Mouse (Mus musculus): ENCODE data around the gene Mms19. TPM values are rescaled to one million over a fixed set of nuclear protein-coding genes. Genes with fewer than 3 reads are reported as not detected.

The Mms19 gene
- total and polyA plus RNA-seq, 2 experiments: 14.9 to 39.5 TPM

GRCm38 (mm10) chr19:41995483-41995882, 14.5 kb upstream of the Mms19 start:
- H3K4me1 ChIP-seq (ENCODE audit: control insufficient read depth, insufficient read depth, low read length): peaks cover 11% of the 10 kb centered on the region
- no peak overlapping the region for H3K4me3 ChIP-seq (ENCODE audit: insufficient read depth, low read depth, low read length)
- no peak overlapping the region for H3K27ac ChIP-seq (replicated peaks; ENCODE audit: insufficient read depth, low read depth, low read length)
- no peak overlapping the region for H3K9ac ChIP-seq (ENCODE audit: low read depth, low read length)
- no peaks in the 10 kb centered on the region for H3K27me3 ChIP-seq (ENCODE audit: control insufficient read depth, insufficient read depth, low read length)
- WGBS: 80% methylated on average over 1 of the region's 1 CpGs
- DNase-seq (ENCODE audit: extremely low read depth, low read depth, low spot score): no peak
- no peaks in the 10 kb centered on the region for H3K36me3 ChIP-seq (ENCODE audit: control insufficient read depth, insufficient read depth, low read length)
- TF ChIP-seq CTCF (IDR thresholded peaks at IDR 0.05; ENCODE audit: low read depth, low read length) (no peak), POLR2A (IDR thresholded peaks at IDR 0.05; ENCODE audit: extremely low read depth, insufficient read depth, low read length) (no peak)
- H3K79me2 ChIP-seq (ENCODE audit: control insufficient read depth, insufficient read depth, low read length): peaks cover 47% of the 10 kb centered on the region; the same call in 1 of the 2 replicates

- H3K9ac ChIP-seq (ENCODE audit: low read depth, low read length): no peak overlapping the region
- peaks cover 6% of the 10 kb centered on the region for H3K4me1 ChIP-seq (ENCODE audit: control insufficient read depth, insufficient read depth, low read length)
- peaks cover 52% of the 10 kb centered on the region; the same call in 1 of the 2 replicates for H3K79me2 ChIP-seq (ENCODE audit: control insufficient read depth, insufficient read depth, low read length)
- 96% methylated on average over 7 of the region's 7 CpGs for WGBS
- no peaks in the 10 kb centered on the region for H3K27me3 ChIP-seq (ENCODE audit: control insufficient read depth, insufficient read depth, low read length)
- TF ChIP-seq POLR2A (IDR thresholded peaks at IDR 0.05; ENCODE audit: extremely low read depth, insufficient read depth, low read length) (no peak), CTCF (IDR thresholded peaks at IDR 0.05; ENCODE audit: low read depth, low read length) (no peak)
- no peak overlapping the region for H3K4me3 ChIP-seq (ENCODE audit: insufficient read depth, low read depth, low read length)
- H3K27ac ChIP-seq (replicated peaks; ENCODE audit: insufficient read depth, low read depth, low read length): no peak overlapping the region
- DNase-seq (ENCODE audit: extremely low read depth, low read depth, low spot score): no peak
- H3K36me3 ChIP-seq (ENCODE audit: control insufficient read depth, insufficient read depth, low read length): no peaks in the 10 kb centered on the region
Measured at GRCm38 (mm10) chr19:41994023-41994422, 13.1 kb upstream of the Mms19 start.

GRCm38 (mm10) chr19:41993484-41993883, 12.5 kb upstream of the Mms19 start:
- no peak overlapping the region for H3K27ac ChIP-seq (replicated peaks; ENCODE audit: insufficient read depth, low read depth, low read length)
- no peaks in the 10 kb centered on the region for H3K36me3 ChIP-seq (ENCODE audit: control insufficient read depth, insufficient read depth, low read length)
- TF ChIP-seq POLR2A (IDR thresholded peaks at IDR 0.05; ENCODE audit: extremely low read depth, insufficient read depth, low read length) (no peak), CTCF (IDR thresholded peaks at IDR 0.05; ENCODE audit: low read depth, low read length) (no peak)
- H3K27me3 ChIP-seq (ENCODE audit: control insufficient read depth, insufficient read depth, low read length): no peaks in the 10 kb centered on the region
- 50% methylated on average over 6 of the region's 6 CpGs for WGBS
- peaks cover 6% of the 10 kb centered on the region for H3K4me1 ChIP-seq (ENCODE audit: control insufficient read depth, insufficient read depth, low read length)
- H3K9ac ChIP-seq (ENCODE audit: low read depth, low read length): no peak overlapping the region
- H3K4me3 ChIP-seq (ENCODE audit: insufficient read depth, low read depth, low read length): no peak overlapping the region
- H3K79me2 ChIP-seq (ENCODE audit: control insufficient read depth, insufficient read depth, low read length): peaks cover 54% of the 10 kb centered on the region; the same call in 1 of the 2 replicates
- peak; percentile 46 for DNase-seq (ENCODE audit: extremely low read depth, low read depth, low spot score)

GRCm38 (mm10) chr19:41992971-41993370, 12.0 kb upstream of the Mms19 start:
- Histone ChIP-seq H3K9ac (ENCODE audit: low read depth, low read length) (no peak overlapping the region), H3K4me3 (ENCODE audit: insufficient read depth, low read depth, low read length) (no peak overlapping the region), H3K4me1 (ENCODE audit: control insufficient read depth, insufficient read depth, low read length) (peaks cover 6% of the 10 kb centered on the region), H3K79me2 (ENCODE audit: control insufficient read depth, insufficient read depth, low read length) (peaks cover 56% of the 10 kb centered on the region; the same call in 1 of the 2 replicates), H3K27ac (replicated peaks; ENCODE audit: insufficient read depth, low read depth, low read length) (no peak overlapping the region), H3K36me3 (ENCODE audit: control insufficient read depth, insufficient read depth, low read length) (no peaks in the 10 kb centered on the region), H3K27me3 (ENCODE audit: control insufficient read depth, insufficient read depth, low read length) (no peaks in the 10 kb centered on the region)
- no peak for DNase-seq (ENCODE audit: extremely low read depth, low read depth, low spot score)
- no peak for TF ChIP-seq POLR2A (IDR thresholded peaks at IDR 0.05; ENCODE audit: extremely low read depth, insufficient read depth, low read length)
- no peak for TF ChIP-seq CTCF (IDR thresholded peaks at IDR 0.05; ENCODE audit: low read depth, low read length)
- WGBS: 75% methylated on average over 2 of the region's 2 CpGs

- WGBS: 77% methylated on average over 6 of the region's 6 CpGs
- Histone ChIP-seq H3K4me3 (ENCODE audit: insufficient read depth, low read depth, low read length) (no peak overlapping the region), H3K4me1 (ENCODE audit: control insufficient read depth, insufficient read depth, low read length) (peaks cover 6% of the 10 kb centered on the region)
Measured at GRCm38 (mm10) chr19:41991926-41992477, 11.0 kb upstream of the Mms19 start.

GRCm38 (mm10) chr19:41989810-41990209, 8.9 kb upstream of the Mms19 start:
- Histone ChIP-seq H3K9ac (ENCODE audit: low read depth, low read length) (no peak overlapping the region), H3K36me3 (ENCODE audit: control insufficient read depth, insufficient read depth, low read length) (no peaks in the 10 kb centered on the region), H3K79me2 (ENCODE audit: control insufficient read depth, insufficient read depth, low read length) (peaks cover 57% of the 10 kb centered on the region), H3K4me1 (ENCODE audit: control insufficient read depth, insufficient read depth, low read length) (peaks cover 8% of the 10 kb centered on the region), H3K4me3 (ENCODE audit: insufficient read depth, low read depth, low read length) (no peak overlapping the region), H3K27ac (replicated peaks; ENCODE audit: insufficient read depth, low read depth, low read length) (no peak overlapping the region), H3K27me3 (ENCODE audit: control insufficient read depth, insufficient read depth, low read length) (no peaks in the 10 kb centered on the region)
- WGBS: 74% methylated on average over 6 of the region's 6 CpGs
- no peak for TF ChIP-seq CTCF (IDR thresholded peaks at IDR 0.05; ENCODE audit: low read depth, low read length)
- TF ChIP-seq POLR2A (IDR thresholded peaks at IDR 0.05; ENCODE audit: extremely low read depth, insufficient read depth, low read length): no peak
- no peak for DNase-seq (ENCODE audit: extremely low read depth, low read depth, low spot score)

More at GRCm38 (mm10) chr19:41991926-41992477, 11.0 kb upstream of the Mms19 start:
- peaks cover 54% of the 10 kb centered on the region; the same call in 1 of the 2 replicates for H3K79me2 ChIP-seq (ENCODE audit: control insufficient read depth, insufficient read depth, low read length)
- H3K9ac ChIP-seq (ENCODE audit: low read depth, low read length): 0 out of 2 replicates have a peak overlapping the region, but pooled peaks have one; percentile 11
- peak overlapping the region; percentile 27 for H3K27ac ChIP-seq (replicated peaks; ENCODE audit: insufficient read depth, low read depth, low read length)
- no peak for DNase-seq (ENCODE audit: extremely low read depth, low read depth, low spot score)
- H3K36me3 ChIP-seq (ENCODE audit: control insufficient read depth, insufficient read depth, low read length): no peaks in the 10 kb centered on the region
- no peak for TF ChIP-seq CTCF (IDR thresholded peaks at IDR 0.05; ENCODE audit: low read depth, low read length)
- no peaks in the 10 kb centered on the region for H3K27me3 ChIP-seq (ENCODE audit: control insufficient read depth, insufficient read depth, low read length)
